Mouse (Mus musculus): Measurements from ENCODE around the gene Asb16. TPM values are rescaled to one million over a fixed set of nuclear protein-coding genes. Genes with fewer than 3 reads are reported as not detected.

The Asb16 gene
- polyA plus RNA-seq, 1 experiment from 2014 or later: 0.05 TPM

GRCm38 (mm10) chr11:102288027-102288804 is 19.7 kb downstream of the Asb16 start:
- no peak for ATAC-seq (replicated peaks; ENCODE audit: insufficient number of reproducible peaks, insufficient read depth, low FRiP score, low read depth)
- H3K36me3 ChIP-seq: peaks cover 45% of the 10 kb centered on the region

GRCm38 (mm10) chr11:102288913-102289312 is 20.4 kb downstream of the Asb16 start:
- no peak overlapping the region for H3K27ac ChIP-seq
- H3K4me2 ChIP-seq: no peak overlapping the region
- H3K36me3 ChIP-seq: peaks cover 51% of the 10 kb centered on the region
- WGBS: 75% methylated on average over 2 of the region's 2 CpGs
- no peaks in the 10 kb centered on the region for H3K27me3 ChIP-seq
- ATAC-seq (replicated peaks; ENCODE audit: insufficient number of reproducible peaks, insufficient read depth, low FRiP score, low read depth): no peak
- H3K4me3 ChIP-seq: no peak overlapping the region
- H3K9me3 ChIP-seq (replicated peaks): no peaks in the 10 kb centered on the region
- peaks cover 16% of the 10 kb centered on the region for H3K4me1 ChIP-seq (replicated peaks)
- H3K9ac ChIP-seq: no peak overlapping the region

More at GRCm38 (mm10) chr11:102288027-102288804, 19.7 kb downstream of the Asb16 start:
- Histone ChIP-seq H3K27me3 (no peaks in the 10 kb centered on the region), H3K4me2 (no peak overlapping the region), H3K9me3 (replicated peaks) (no peaks in the 10 kb centered on the region), H3K27ac (no peak overlapping the region), H3K4me1 (replicated peaks) (peaks cover 14% of the 10 kb centered on the region), H3K4me3 (no peak overlapping the region), H3K9ac (no peak overlapping the region)
- 81% methylated on average over 8 of the region's 8 CpGs for WGBS

- Histone ChIP-seq H3K9ac (no peak overlapping the region), H3K4me2 (no peak overlapping the region), H3K9me3 (replicated peaks) (no peaks in the 10 kb centered on the region), H3K4me3 (no peak overlapping the region), H3K36me3 (peaks cover 54% of the 10 kb centered on the region), H3K4me1 (replicated peaks) (peaks cover 23% of the 10 kb centered on the region), H3K27me3 (no peaks in the 10 kb centered on the region), H3K27ac (no peak overlapping the region)
- 58% methylated on average over 6 of the region's 6 CpGs for WGBS
- ATAC-seq (replicated peaks; ENCODE audit: insufficient number of reproducible peaks, insufficient read depth, low FRiP score, low read depth): no peak
These were observed 21.1 kb downstream of the Asb16 start for GRCm38 (mm10) chr11:102289511-102290100.

- H3K27me3 ChIP-seq: no peaks in the 10 kb centered on the region
- H3K4me2 ChIP-seq: no peak overlapping the region
- no peak for ATAC-seq (replicated peaks; ENCODE audit: insufficient number of reproducible peaks, insufficient read depth, low FRiP score, low read depth)
- H3K4me1 ChIP-seq (replicated peaks): peaks cover 28% of the 10 kb centered on the region
- peaks cover 54% of the 10 kb centered on the region for H3K36me3 ChIP-seq
- H3K4me3 ChIP-seq: no peak overlapping the region
- no peaks in the 10 kb centered on the region for H3K9me3 ChIP-seq (replicated peaks)
- WGBS: 78% methylated on average over 4 of the region's 4 CpGs
- H3K27ac ChIP-seq: no peak overlapping the region
- no peak overlapping the region for H3K9ac ChIP-seq
These were observed 21.6 kb downstream of the Asb16 start for GRCm38 (mm10) chr11:102290141-102290540.

- H3K4me1 ChIP-seq (replicated peaks): peaks cover 28% of the 10 kb centered on the region
- H3K4me3 ChIP-seq: no peak overlapping the region
- peaks cover 54% of the 10 kb centered on the region for H3K36me3 ChIP-seq
- H3K9ac ChIP-seq: no peak overlapping the region
- H3K9me3 ChIP-seq (replicated peaks): no peaks in the 10 kb centered on the region
- ATAC-seq (replicated peaks; ENCODE audit: insufficient number of reproducible peaks, insufficient read depth, low FRiP score, low read depth): no peak
- no peaks in the 10 kb centered on the region for H3K27me3 ChIP-seq
- H3K4me2 ChIP-seq: no peak overlapping the region
- WGBS: 80% methylated on average over 11 of the region's 11 CpGs
- no peak overlapping the region for H3K27ac ChIP-seq
These were observed 22.6 kb downstream of the Asb16 start for GRCm38 (mm10) chr11:102291051-102291535.

- Histone ChIP-seq H3K4me2 (no peak overlapping the region), H3K9ac (no peak overlapping the region), H3K9me3 (replicated peaks) (no peaks in the 10 kb centered on the region), H3K27ac (no peak overlapping the region), H3K4me1 (replicated peaks) (peaks cover 27% of the 10 kb centered on the region), H3K4me3 (no peak overlapping the region), H3K27me3 (no peaks in the 10 kb centered on the region), H3K36me3 (peaks cover 41% of the 10 kb centered on the region)
- no peak for ATAC-seq (replicated peaks; ENCODE audit: insufficient number of reproducible peaks, insufficient read depth, low FRiP score, low read depth)
- WGBS: 92% methylated on average over 13 of the region's 13 CpGs
These were observed 25.4 kb downstream of the Asb16 start for GRCm38 (mm10) chr11:102293971-102294370.

GRCm38 (mm10) chr11:102294416-102294815 is 25.9 kb downstream of the Asb16 start:
- peaks cover 41% of the 10 kb centered on the region for H3K36me3 ChIP-seq
- peaks cover 27% of the 10 kb centered on the region for H3K4me1 ChIP-seq (replicated peaks)
- peak overlapping the region; percentile 95; the same call in 1 of the 2 replicates for H3K4me3 ChIP-seq
- H3K27ac ChIP-seq: 0 out of 2 replicates have a peak overlapping the region, but pooled peaks have one; percentile 100
- no peaks in the 10 kb centered on the region for H3K27me3 ChIP-seq
- no peaks in the 10 kb centered on the region for H3K9me3 ChIP-seq (replicated peaks)
- 73% methylated on average over 5 of the region's 5 CpGs for WGBS
- H3K9ac ChIP-seq: no peak overlapping the region
- ATAC-seq (replicated peaks; ENCODE audit: insufficient number of reproducible peaks, insufficient read depth, low FRiP score, low read depth): no peak
- peak overlapping the region; percentile 86 for H3K4me2 ChIP-seq

GRCm38 (mm10) chr11:102294887-102295597 is 26.5 kb downstream of the Asb16 start:
- 61% methylated on average over 12 of the region's 12 CpGs for WGBS
- Histone ChIP-seq H3K27me3 (no peaks in the 10 kb centered on the region), H3K36me3 (peaks cover 40% of the 10 kb centered on the region), H3K4me3 (peak overlapping the region; percentile 95), H3K9ac (peak overlapping the region; percentile 92), H3K9me3 (replicated peaks) (no peaks in the 10 kb centered on the region), H3K27ac (peak overlapping the region; percentile 100), H3K4me2 (peak overlapping the region; percentile 86), H3K4me1 (replicated peaks) (peaks cover 27% of the 10 kb centered on the region)
- ATAC-seq (replicated peaks; ENCODE audit: insufficient number of reproducible peaks, insufficient read depth, low FRiP score, low read depth): no peak

- peak overlapping the region; percentile 92 for H3K9ac ChIP-seq
- H3K4me3 ChIP-seq: peak overlapping the region; percentile 95
- peaks cover 32% of the 10 kb centered on the region for H3K36me3 ChIP-seq
- WGBS: under 1% methylated on average over 47 of the region's 73 CpGs
- H3K27ac ChIP-seq: peak overlapping the region; percentile 100
- H3K4me2 ChIP-seq: peak overlapping the region; percentile 86
- peak; percentile 47 for ATAC-seq (replicated peaks; ENCODE audit: insufficient number of reproducible peaks, insufficient read depth, low FRiP score, low read depth)
- peaks cover 27% of the 10 kb centered on the region for H3K4me1 ChIP-seq (replicated peaks)
- no peaks in the 10 kb centered on the region for H3K27me3 ChIP-seq
- no peaks in the 10 kb centered on the region for H3K9me3 ChIP-seq (replicated peaks)
These were observed 27.3 kb downstream of the Asb16 start for GRCm38 (mm10) chr11:102295598-102296471.

GRCm38 (mm10) chr11:102296491-102297472 is 28.2 kb downstream of the Asb16 start, which contains the start of gene Atxn7l3:
Gene Atxn7l3 (minus strand): TSS chr11:102296631.
- WGBS: under 1% methylated on average over 69 of the region's 125 CpGs
- peaks cover 27% of the 10 kb centered on the region for H3K4me1 ChIP-seq (replicated peaks)
- no peaks in the 10 kb centered on the region for H3K27me3 ChIP-seq
- peak within 1 kb of the TSS; percentile 86 for H3K4me2 ChIP-seq
- peak; percentile 93 for ATAC-seq (replicated peaks; ENCODE audit: insufficient number of reproducible peaks, insufficient read depth, low FRiP score, low read depth)
- H3K9ac ChIP-seq: peak within 1 kb of the TSS; percentile 92
- H3K4me3 ChIP-seq: peak within 1 kb of the TSS; percentile 95
- peaks cover 23% of the 10 kb centered on the region for H3K36me3 ChIP-seq
- H3K9me3 ChIP-seq (replicated peaks): no peaks in the 10 kb centered on the region
- peak within 1 kb of the TSS; percentile 100 for H3K27ac ChIP-seq

All from heart, embryonic 15.5 days (tissue).